Mouse (Mus musculus) kidney, embryonic 16.5 days (tissue): ENCODE results near the gene Apbb2. TPM values are rescaled to one million over a fixed set of nuclear protein-coding genes. Genes with fewer than 3 reads are reported as not detected.
A peak's percentile ranks its signal among the peaks of the same experiment; 100 is the strongest.

Experiments
- ATAC-seq: fragments of 200-750 bp; cut with Nextera tagmentation; 2 replicates; pipeline ENCODE4 v1.8.0; 2017; ENCODE audit warnings: moderate TSS enrichment; ENCODE audit not compliant: low FRiP score, low TSS enrichment
- H3K27ac ChIP-seq: fragments of 300-500 bp; sonication (generic); 2 replicates; pipeline ENCODE4 v1.5.1; 2014; ENCODE audit warnings: low read length
- H3K27me3 ChIP-seq: fragments of 300-500 bp; sonication (generic); 2 replicates; pipeline ENCODE4 v1.6.1; 2014; ENCODE audit warnings: low read length, control low read depth, mixed read lengths; ENCODE audit not compliant: insufficient read depth
- H3K36me3 ChIP-seq: fragments of 300-500 bp; sonication (generic); 2 replicates; pipeline ENCODE4 v1.6.1; 2014; ENCODE audit warnings: low read length, control low read depth, mixed read lengths; ENCODE audit not compliant: insufficient read depth
- H3K4me1 ChIP-seq: fragments of 300-500 bp; sonication (generic); 2 replicates; pipeline ENCODE4 v1.6.1; 2014; ENCODE audit warnings: low read length, control low read depth, mixed read lengths; ENCODE audit not compliant: insufficient read depth
- H3K4me2 ChIP-seq: fragments of 300-500 bp; sonication (generic); replicated peaks from 2 replicates; pipeline ENCODE4 v1.6.1; 2014; ENCODE audit warnings: low read depth, low read length
- H3K4me3 ChIP-seq: fragments of 300-500 bp; sonication (generic); 2 replicates; pipeline ENCODE4 v1.5.1; 2014; ENCODE audit warnings: mild to moderate bottlenecking, low read length
- H3K9ac ChIP-seq: fragments of 300-500 bp; sonication (generic); replicated peaks from 2 replicates; pipeline ENCODE4 v1.6.1; 2014; ENCODE audit warnings: low read length
- H3K9me3 ChIP-seq: fragments of 300-500 bp; sonication (generic); 2 replicates; pipeline ENCODE4 v1.6.1; 2016; ENCODE audit warnings: low read length, control low read depth
- WGBS: fragments of 180-500 bp; shearing (Covaris S2); extraction: QIAGEN DNeasy Blood & Tissue Kit; methylation state at CpG from one replicate; pipeline ENCODE4 v1.1.7; 2014; 5-methylcytosine and 5-hydroxymethylcytosine counted together
- polyA plus RNA-seq: library from polyadenylated mRNA; unstranded; fragments of >200 nt; fragmentation: Nextera tagmentation; extraction: Ambion mirVana; gene quantifications from 2 replicates; pipeline ENCODE4 v1.2.1, GENCODE M21; 2015

The Apbb2 gene
- polyA plus RNA-seq: 62.4 and 71.5 TPM in 2 replicates

DNA sequence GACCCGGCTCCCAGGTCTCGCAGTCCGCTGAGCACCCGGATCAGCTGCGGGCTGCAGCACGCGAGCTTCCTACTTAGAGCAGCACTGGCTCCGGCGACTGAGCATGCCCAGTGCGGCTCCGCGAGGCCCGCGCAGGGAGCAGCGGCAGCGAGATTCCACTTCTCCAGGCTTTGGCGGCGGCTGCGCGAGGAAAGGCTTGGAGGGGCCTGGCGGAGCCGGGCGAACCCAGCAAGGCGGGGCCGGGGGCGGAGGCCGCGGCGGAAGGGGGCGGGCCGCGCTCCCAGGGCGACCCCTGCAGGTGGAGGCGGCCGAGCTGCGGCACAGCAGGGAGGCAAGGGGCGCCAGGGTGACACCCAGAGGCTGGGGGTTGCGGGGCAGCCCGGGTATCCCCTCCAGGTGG is at the start of gene Apbb2:
TSS of gene Apbb2 (minus strand) at position 188 of the 400 bp plus-strand sequence.
- Histone ChIP-seq H3K4me3 (peak within 1 kb of the TSS; percentile 96), H3K9me3 (no peaks in the 10 kb centered on the region), H3K27me3 (no peaks in the 10 kb centered on the region), H3K4me1 (peaks cover 48% of the 10 kb centered on the region), H3K9ac (peak within 1 kb of the TSS; percentile 97), H3K4me2 (peak within 1 kb of the TSS; percentile 88), H3K36me3 (no peaks in the 10 kb centered on the region), H3K27ac (peak within 1 kb of the TSS; percentile 98)
- WGBS: 2% methylated on average over 28 of the region's 39 CpGs
- peak; percentile 96 for ATAC-seq

DNA sequence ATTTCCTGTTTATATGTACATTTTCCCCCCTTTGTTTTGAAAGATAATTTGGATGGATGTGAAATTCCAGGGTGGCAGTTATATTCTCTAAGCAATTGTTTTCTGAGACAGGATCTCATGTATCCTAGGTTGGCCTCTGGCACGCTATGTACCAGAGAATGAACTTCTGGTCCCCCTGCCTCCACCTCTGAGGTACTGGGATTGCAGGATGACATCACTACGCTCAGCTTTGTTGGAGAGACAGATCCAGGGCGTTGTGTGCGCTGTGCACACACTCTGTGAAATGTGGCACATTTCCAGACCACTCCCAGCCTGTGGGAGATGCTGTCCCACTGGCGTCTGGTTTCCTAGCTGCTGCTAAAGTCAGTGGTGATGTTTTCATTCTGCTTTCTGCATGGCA is 35.6 kb upstream of the Apbb2 start:
- peaks cover 7% of the 10 kb centered on the region for H3K4me1 ChIP-seq
- 25% methylated on average over 5 of the region's 5 CpGs for WGBS
- no peaks in the 10 kb centered on the region for H3K9me3 ChIP-seq
- no peak overlapping the region for H3K9ac ChIP-seq
- H3K27ac ChIP-seq: peak overlapping the region; percentile 58
- no peaks in the 10 kb centered on the region for H3K27me3 ChIP-seq
- H3K4me3 ChIP-seq: no peak overlapping the region
- peak; percentile 90 for ATAC-seq
- no peaks in the 10 kb centered on the region for H3K36me3 ChIP-seq
- H3K4me2 ChIP-seq: 0 out of 2 replicates have a peak overlapping the region, but pooled peaks have one; percentile 12

DNA sequence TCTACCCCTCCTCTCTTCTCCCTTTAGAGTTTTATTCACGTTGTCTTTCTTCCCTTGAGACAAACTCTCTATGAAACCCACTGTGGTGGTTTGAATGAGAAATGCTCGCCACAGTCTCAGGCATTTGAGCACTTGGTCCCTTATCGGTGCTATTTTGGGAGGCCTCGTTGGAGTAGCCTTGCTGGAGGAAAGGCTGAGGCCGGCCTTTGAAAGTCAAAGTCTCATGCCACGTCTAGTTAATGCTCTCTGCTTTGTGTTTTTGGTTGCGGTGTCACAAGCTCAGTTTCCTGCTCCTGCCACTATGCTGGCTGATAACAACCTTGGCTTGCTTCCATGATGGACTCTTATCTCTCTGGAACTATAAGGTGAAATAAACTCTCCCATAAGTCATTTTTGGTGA is 28.9 kb upstream of the Apbb2 start:
- no peaks in the 10 kb centered on the region for H3K27me3 ChIP-seq
- WGBS: 61% methylated on average over 7 of the region's 7 CpGs
- H3K9me3 ChIP-seq: no peaks in the 10 kb centered on the region
- no peak overlapping the region for H3K4me2 ChIP-seq
- no peak overlapping the region for H3K27ac ChIP-seq
- H3K4me1 ChIP-seq: no peaks in the 10 kb centered on the region
- H3K36me3 ChIP-seq: no peaks in the 10 kb centered on the region
- no peak for ATAC-seq
- H3K9ac ChIP-seq: no peak overlapping the region
- H3K4me3 ChIP-seq: no peak overlapping the region

DNA sequence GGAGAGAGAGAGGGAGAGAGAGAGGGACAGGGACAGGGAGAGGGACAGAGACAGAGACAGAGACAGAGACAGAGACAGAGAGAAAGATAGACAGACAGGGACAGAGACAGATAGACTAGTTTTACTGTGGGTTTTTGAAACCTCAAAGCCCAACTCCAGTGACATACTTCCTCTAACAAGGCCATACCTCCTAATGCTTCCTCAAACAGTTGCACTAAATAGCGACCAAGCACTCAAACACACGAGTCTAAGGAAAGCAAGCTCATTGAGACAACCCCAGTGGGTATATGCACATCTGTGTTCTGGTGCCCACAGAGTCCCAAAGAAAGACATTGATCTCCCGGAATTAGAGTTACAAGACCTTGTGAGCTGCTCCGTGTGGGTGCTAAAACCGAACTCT is 24.7 kb upstream of the Apbb2 start:
- no peak overlapping the region for H3K4me2 ChIP-seq
- no peaks in the 10 kb centered on the region for H3K4me1 ChIP-seq
- WGBS: 88% methylated on average over 5 of the region's 5 CpGs
- no peak overlapping the region for H3K4me3 ChIP-seq
- no peak overlapping the region for H3K9ac ChIP-seq
- H3K27ac ChIP-seq: no peak overlapping the region
- no peaks in the 10 kb centered on the region for H3K9me3 ChIP-seq
- H3K36me3 ChIP-seq: no peaks in the 10 kb centered on the region
- no peaks in the 10 kb centered on the region for H3K27me3 ChIP-seq
- no peak for ATAC-seq

DNA sequence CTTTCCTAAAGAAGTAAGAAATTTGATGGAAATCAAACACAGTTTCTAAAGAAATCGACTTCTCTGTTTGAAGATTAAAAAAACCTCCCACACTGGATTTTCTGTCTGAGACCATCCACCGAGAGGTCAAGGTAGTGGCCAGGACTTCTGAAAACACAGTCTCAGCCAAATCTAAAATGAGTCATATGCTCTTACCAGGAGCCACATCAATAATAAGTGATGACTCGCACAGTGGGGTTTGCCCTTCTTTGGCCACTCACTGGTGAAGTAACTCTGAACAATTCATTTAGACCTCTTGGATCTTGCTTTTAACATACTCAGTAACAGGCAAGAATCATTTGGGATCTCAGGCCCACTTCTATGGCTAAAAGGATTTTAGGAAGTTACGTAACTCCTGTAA is 23.6 kb upstream of the Apbb2 start:
- Histone ChIP-seq H3K27ac (no peak overlapping the region), H3K4me2 (no peak overlapping the region), H3K27me3 (no peaks in the 10 kb centered on the region), H3K9me3 (no peaks in the 10 kb centered on the region), H3K4me3 (no peak overlapping the region), H3K4me1 (no peaks in the 10 kb centered on the region), H3K9ac (no peak overlapping the region), H3K36me3 (no peaks in the 10 kb centered on the region)
- ATAC-seq: no peak
- 85% methylated on average over 4 of the region's 4 CpGs for WGBS

DNA sequence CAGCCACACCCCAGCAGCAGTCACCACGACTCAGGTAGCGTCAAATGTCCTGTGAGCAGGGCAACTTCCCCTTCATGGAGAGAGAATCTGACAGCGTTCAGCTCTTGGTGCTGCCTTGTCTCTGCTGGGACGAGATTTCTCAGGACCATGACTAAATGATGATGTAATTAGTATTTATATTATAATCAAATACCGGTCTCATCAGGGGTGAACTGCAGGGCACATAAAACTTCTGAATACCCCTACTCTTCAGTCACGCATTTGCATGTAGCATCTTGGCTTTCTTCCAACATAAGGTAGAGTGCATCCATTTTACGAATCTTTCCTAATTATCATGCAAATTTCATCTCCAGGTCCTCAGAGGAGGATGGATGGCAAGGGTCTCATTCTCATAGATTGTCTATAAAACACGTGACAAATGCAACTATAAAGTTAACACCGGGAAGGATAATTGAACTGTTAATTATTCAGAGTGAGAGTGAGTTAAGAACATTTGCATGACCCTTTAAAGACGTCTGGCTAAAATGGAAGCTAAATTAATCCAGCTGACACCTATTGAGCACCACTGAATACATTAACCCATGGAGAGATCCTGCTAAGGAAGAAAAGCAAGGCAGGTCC is 17.0 kb upstream of the Apbb2 start:
- 73% methylated on average over 10 of the region's 10 CpGs for WGBS
- no peak overlapping the region for H3K4me2 ChIP-seq
- no peaks in the 10 kb centered on the region for H3K4me1 ChIP-seq
- no peak overlapping the region for H3K9ac ChIP-seq
- ATAC-seq: no peak
- no peaks in the 10 kb centered on the region for H3K9me3 ChIP-seq
- H3K27ac ChIP-seq: no peak overlapping the region
- H3K4me3 ChIP-seq: no peak overlapping the region
- H3K36me3 ChIP-seq: no peaks in the 10 kb centered on the region
- no peaks in the 10 kb centered on the region for H3K27me3 ChIP-seq

DNA sequence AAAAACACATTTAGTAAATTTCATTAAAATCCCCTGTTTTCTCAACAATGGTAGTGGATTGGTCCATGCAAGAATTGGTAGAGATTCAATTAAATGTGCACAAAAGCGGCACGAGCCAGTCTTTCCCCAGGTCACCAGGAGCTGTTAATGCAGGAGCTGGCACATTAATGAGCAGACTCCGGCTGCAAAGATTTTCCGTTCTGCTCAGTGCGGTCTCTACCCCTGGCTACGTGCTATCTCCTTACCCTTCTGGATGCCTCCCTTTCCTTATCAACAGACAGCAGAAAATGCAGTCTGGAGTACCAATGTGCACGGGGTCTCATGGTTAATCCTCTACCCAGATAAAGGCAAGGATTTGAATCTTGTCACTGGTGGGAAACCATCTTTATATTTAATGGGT is 9.2 kb upstream of the Apbb2 start:
- Histone ChIP-seq H3K27me3 (no peaks in the 10 kb centered on the region), H3K4me1 (no peaks in the 10 kb centered on the region), H3K36me3 (no peaks in the 10 kb centered on the region), H3K27ac (no peak overlapping the region), H3K4me2 (no peak overlapping the region), H3K4me3 (no peak overlapping the region), H3K9ac (no peak overlapping the region), H3K9me3 (no peaks in the 10 kb centered on the region)
- no peak for ATAC-seq
- 49% methylated on average over 7 of the region's 7 CpGs for WGBS

DNA sequence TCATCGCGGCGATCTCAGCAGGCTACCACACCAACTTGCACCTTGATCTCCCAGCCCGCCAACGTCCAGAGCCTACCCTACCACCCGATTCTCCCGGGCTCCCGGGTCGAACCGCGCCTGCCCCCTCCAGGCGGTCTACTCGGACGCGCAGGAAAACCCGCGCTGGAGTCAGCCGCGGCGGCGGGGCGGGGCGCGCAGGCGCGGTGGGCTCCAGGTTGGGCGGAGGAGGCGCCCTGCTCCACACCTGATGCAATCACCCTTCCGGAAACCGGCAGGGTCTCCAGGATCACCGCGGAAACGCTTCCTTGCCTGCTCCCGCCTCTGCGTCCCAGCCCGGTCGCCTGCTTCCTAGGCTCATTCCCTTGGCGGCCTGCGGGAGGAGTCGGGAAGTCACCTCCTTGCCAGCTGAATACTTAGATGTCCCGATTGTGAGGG is 1.6 kb upstream of the Apbb2 start:
- under 1% methylated on average over 38 of the region's 41 CpGs for WGBS

DNA sequence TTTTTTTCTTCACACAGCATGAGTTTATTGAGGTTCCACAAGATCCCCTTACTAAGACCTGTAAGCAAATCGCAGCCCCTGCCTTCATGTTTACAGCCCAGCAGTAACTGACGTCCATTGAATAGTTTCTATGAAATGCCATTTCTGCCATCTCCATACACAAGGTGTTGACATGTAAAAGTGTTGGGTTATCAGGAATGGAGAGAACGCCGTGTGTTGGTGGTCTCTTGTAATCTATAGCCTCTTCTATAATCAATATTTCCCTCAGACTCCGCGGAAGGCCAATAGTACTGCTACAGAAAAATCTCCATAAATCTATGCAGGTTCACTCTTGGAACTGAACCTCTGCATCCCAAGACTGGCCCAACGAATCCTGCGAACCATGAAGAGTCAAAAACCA is 1.1 kb upstream of the Apbb2 start:
- H3K27me3 ChIP-seq: no peaks in the 10 kb centered on the region
- no peaks in the 10 kb centered on the region for H3K9me3 ChIP-seq
- peak overlapping the region; percentile 84 for H3K27ac ChIP-seq
- no peaks in the 10 kb centered on the region for H3K36me3 ChIP-seq
- ATAC-seq: no peak
- H3K9ac ChIP-seq: peak overlapping the region; percentile 75
- WGBS: 44% methylated on average over 8 of the region's 8 CpGs
- peak overlapping the region; percentile 64 for H3K4me3 ChIP-seq
- peaks cover 38% of the 10 kb centered on the region for H3K4me1 ChIP-seq
- H3K4me2 ChIP-seq: peak overlapping the region; percentile 88

More for the DNA sequence above, 1.6 kb upstream of the Apbb2 start:
- H3K9ac ChIP-seq: peak overlapping the region; percentile 75
- peak overlapping the region; percentile 88 for H3K4me2 ChIP-seq
- H3K9me3 ChIP-seq: no peaks in the 10 kb centered on the region
- peak overlapping the region; percentile 84 for H3K27ac ChIP-seq
- peak; percentile 69 for ATAC-seq
- peaks cover 32% of the 10 kb centered on the region for H3K4me1 ChIP-seq
- no peaks in the 10 kb centered on the region for H3K36me3 ChIP-seq
- no peaks in the 10 kb centered on the region for H3K27me3 ChIP-seq
- peak overlapping the region; percentile 64 for H3K4me3 ChIP-seq

DNA sequence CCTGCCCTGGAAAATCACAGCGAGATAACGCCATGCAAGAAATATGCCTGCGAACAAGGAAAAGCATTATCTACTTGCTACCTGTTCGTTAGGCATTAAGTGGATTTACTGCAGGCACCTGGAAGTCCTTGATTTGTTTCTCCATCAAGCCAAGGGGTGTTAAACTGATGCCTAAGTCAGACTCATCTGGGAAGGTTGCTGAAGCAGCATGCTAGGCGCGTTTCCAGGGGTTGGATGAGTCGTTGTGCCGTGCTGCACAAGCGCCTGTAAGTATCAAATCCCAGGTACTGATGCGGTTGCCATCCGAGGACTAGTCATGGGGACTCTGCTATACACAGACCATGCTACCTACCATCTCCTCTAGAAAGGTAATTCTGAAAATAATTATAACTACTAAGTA is 611 bp upstream of the Apbb2 start:
- 36% methylated on average over 11 of the region's 11 CpGs for WGBS
- Histone ChIP-seq H3K36me3 (no peaks in the 10 kb centered on the region), H3K9ac (peak overlapping the region; percentile 35), H3K4me1 (peaks cover 42% of the 10 kb centered on the region), H3K27ac (peak overlapping the region; percentile 98), H3K4me3 (peak overlapping the region; percentile 96), H3K27me3 (no peaks in the 10 kb centered on the region), H3K4me2 (peak overlapping the region; percentile 88), H3K9me3 (no peaks in the 10 kb centered on the region)
- ATAC-seq: no peak
